Mouse (Mus musculus): ENCODE measurements around the gene Efnb2. TPM values are rescaled to one million over a fixed set of nuclear protein-coding genes. Genes with fewer than 3 reads are reported as not detected.
A peak's percentile ranks its signal among the peaks of the same experiment; 100 is the strongest.

Efnb2 gene
- polyA plus RNA-seq, 1 experiment from 2014 or later = 14.7 TPM

- H3K27ac ChIP-seq (replicated peaks) = no peak overlapping the region
- H3K4me2 ChIP-seq = no peak overlapping the region
- ATAC-seq (ENCODE audit: low FRiP score) = no peak; the same call in 1 of the 2 replicates
- no peak overlapping the region for H3K4me3 ChIP-seq (replicated peaks)
- peaks cover 11% of the 10 kb centered on the region for H3K4me1 ChIP-seq
- H3K9ac ChIP-seq (replicated peaks) = no peak overlapping the region
- 0 out of 2 replicates have a peak, but pooled peaks cover 3% of the 10 kb centered on the region for H3K27me3 ChIP-seq (replicated peaks)
- no peaks in the 10 kb centered on the region for H3K9me3 ChIP-seq (replicated peaks)
- H3K36me3 ChIP-seq = no peaks in the 10 kb centered on the region
- 49% methylated on average over 6 of the region's 6 CpGs for WGBS
These were observed 84.8 kb downstream of the Efnb2 start for GRCm38 (mm10) chr8:8576286-8576685.

GRCm38 (mm10) chr8:8574521-8575499 is 86.2 kb downstream of the Efnb2 start:
- Histone ChIP-seq H3K4me3 (replicated peaks) (no peak overlapping the region), H3K4me2 (0 out of 2 replicates have a peak overlapping the region, but pooled peaks have one; percentile 1)
- WGBS = 25% methylated on average over 19 of the region's 19 CpGs

GRCm38 (mm10) chr8:8572272-8572671 is 88.8 kb downstream of the Efnb2 start:
- 0 out of 2 replicates have a peak, but pooled peaks cover 3% of the 10 kb centered on the region for H3K27me3 ChIP-seq (replicated peaks)
- WGBS = 28% methylated on average over 5 of the region's 5 CpGs

More at GRCm38 (mm10) chr8:8574521-8575499, 86.2 kb downstream of the Efnb2 start:
- H3K4me1 ChIP-seq = peaks cover 11% of the 10 kb centered on the region
- no peaks in the 10 kb centered on the region for H3K36me3 ChIP-seq
- H3K27ac ChIP-seq (replicated peaks) = no peak overlapping the region
- ATAC-seq (ENCODE audit: low FRiP score) = peak; percentile 59; the same call in 1 of the 2 replicates
- 0 out of 2 replicates have a peak, but pooled peaks cover 3% of the 10 kb centered on the region for H3K27me3 ChIP-seq (replicated peaks)
- no peak overlapping the region for H3K9ac ChIP-seq (replicated peaks)
- H3K9me3 ChIP-seq (replicated peaks) = no peaks in the 10 kb centered on the region

GRCm38 (mm10) chr8:8571625-8572215 is 89.3 kb downstream of the Efnb2 start:
- Histone ChIP-seq H3K9ac (replicated peaks) (no peak overlapping the region), H3K27ac (replicated peaks) (no peak overlapping the region), H3K4me3 (replicated peaks) (no peak overlapping the region), H3K4me1 (peaks cover 12% of the 10 kb centered on the region), H3K9me3 (replicated peaks) (no peaks in the 10 kb centered on the region), H3K36me3 (no peaks in the 10 kb centered on the region), H3K27me3 (replicated peaks) (0 out of 2 replicates have a peak, but pooled peaks cover 3% of the 10 kb centered on the region), H3K4me2 (no peak overlapping the region)
- ATAC-seq (ENCODE audit: low FRiP score) = no peak
- 86% methylated on average over 7 of the region's 7 CpGs for WGBS

More at GRCm38 (mm10) chr8:8572272-8572671, 88.8 kb downstream of the Efnb2 start:
- no peaks in the 10 kb centered on the region for H3K9me3 ChIP-seq (replicated peaks)
- H3K4me3 ChIP-seq (replicated peaks) = no peak overlapping the region
- no peak overlapping the region for H3K27ac ChIP-seq (replicated peaks)
- H3K9ac ChIP-seq (replicated peaks) = no peak overlapping the region
- no peak overlapping the region for H3K4me2 ChIP-seq
- H3K36me3 ChIP-seq = no peaks in the 10 kb centered on the region
- peaks cover 9% of the 10 kb centered on the region for H3K4me1 ChIP-seq
- no peak for ATAC-seq (ENCODE audit: low FRiP score)

GRCm38 (mm10) chr8:8569280-8569679 is 91.8 kb downstream of the Efnb2 start:
- no peak overlapping the region for H3K4me2 ChIP-seq
- no peaks in the 10 kb centered on the region for H3K27me3 ChIP-seq (replicated peaks)
- no peak for ATAC-seq (ENCODE audit: low FRiP score)
- no peaks in the 10 kb centered on the region for H3K9me3 ChIP-seq (replicated peaks)
- no peaks in the 10 kb centered on the region for H3K36me3 ChIP-seq
- H3K27ac ChIP-seq (replicated peaks) = no peak overlapping the region
- H3K4me1 ChIP-seq = 0 out of 2 replicates have a peak, but pooled peaks cover 4% of the 10 kb centered on the region
- no peak overlapping the region for H3K4me3 ChIP-seq (replicated peaks)
- no peak overlapping the region for H3K9ac ChIP-seq (replicated peaks)
- WGBS = 91% methylated on average over 10 of the region's 10 CpGs

GRCm38 (mm10) chr8:8568215-8568773 is 92.7 kb downstream of the Efnb2 start:
- ATAC-seq (ENCODE audit: low FRiP score) = no peak
- no peaks in the 10 kb centered on the region for H3K27me3 ChIP-seq (replicated peaks)
- no peak overlapping the region for H3K27ac ChIP-seq (replicated peaks)
- H3K9me3 ChIP-seq (replicated peaks) = no peaks in the 10 kb centered on the region
- no peaks in the 10 kb centered on the region for H3K36me3 ChIP-seq
- 0 out of 2 replicates have a peak, but pooled peaks cover 4% of the 10 kb centered on the region for H3K4me1 ChIP-seq
- 85% methylated on average over 9 of the region's 9 CpGs for WGBS
- H3K9ac ChIP-seq (replicated peaks) = no peak overlapping the region
- no peak overlapping the region for H3K4me2 ChIP-seq
- H3K4me3 ChIP-seq (replicated peaks) = no peak overlapping the region

Small RNA genes lying within 50 kb of the gene (microRNA-seq; reads per million reads assigned to microRNA genes)
- gene Mir7654 = 2.1 reads per million, percentile 6 among the genes with 10 or more reads in this experiment

Other genes with a start within 250 kb of the Efnb2 start
- 148 and 164 TPM in 2 replicates for gene Arglu1, start 29.3 kb upstream of the Efnb2 start, polyA plus RNA-seq (2015; fragmentation: Nextera tagmentation; extraction: Ambion mirVana)

All from neural tube, embryonic 15.5 days (tissue).